Mouse (Mus musculus): Measurements from ENCODE around the gene Clec11a.

DNA sequence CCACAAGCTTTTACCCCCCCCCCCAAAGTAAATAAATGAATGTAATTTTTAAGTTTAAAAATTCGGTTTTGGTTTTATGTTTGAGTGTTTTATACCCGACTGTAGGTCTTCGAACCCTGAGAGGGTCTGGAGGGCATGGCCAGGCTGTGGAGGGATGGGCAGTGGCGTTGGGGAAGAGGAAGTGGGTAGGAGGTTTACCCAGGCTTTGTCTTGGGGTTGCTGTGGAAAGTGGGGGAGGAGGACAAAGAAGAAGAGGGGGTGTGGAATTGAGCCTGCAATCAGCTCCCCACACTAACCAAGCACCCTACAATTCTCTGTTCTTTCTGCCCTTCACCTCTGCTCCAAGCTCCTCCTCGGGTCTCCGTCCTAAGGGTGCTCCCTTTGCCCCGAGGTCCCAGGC is 34.2 kb downstream of the Clec11a start:
- TF ChIP-seq CTCF (IDR thresholded peaks at IDR 0.05; ENCODE audit: insufficient read depth, low read length): no peak
- no peak for TF ChIP-seq POLR2A (IDR thresholded peaks at IDR 0.05; ENCODE audit: borderline replicate concordance, extremely low read depth, low read depth, low read length)

Data from lung, adult 2 months (tissue).